Mouse (Mus musculus): ENCODE data around the gene Tapt1.

Gene Tapt1

DNA sequence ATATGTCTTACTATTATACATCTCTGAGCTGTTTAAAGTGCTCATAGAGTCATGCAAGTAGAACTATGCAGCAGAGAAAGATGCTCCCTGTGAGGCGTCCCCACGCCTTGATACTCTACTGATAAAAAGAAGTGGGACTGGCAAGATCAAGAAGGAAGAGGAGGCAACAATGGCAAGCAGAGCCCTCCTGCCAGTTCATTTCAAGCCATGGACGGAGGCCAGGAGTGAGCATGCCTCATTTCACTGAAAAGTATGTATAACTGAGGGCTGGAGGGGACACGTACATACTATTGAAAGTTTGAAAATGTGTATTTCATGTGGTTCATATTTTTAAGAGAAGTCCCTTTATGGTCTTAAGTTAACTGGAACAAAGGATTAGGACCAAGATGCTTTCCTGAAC, 28.0 kb downstream of the Tapt1 start:
- DNase-seq (ENCODE audit: low read depth, low spot score): no peak

DNA sequence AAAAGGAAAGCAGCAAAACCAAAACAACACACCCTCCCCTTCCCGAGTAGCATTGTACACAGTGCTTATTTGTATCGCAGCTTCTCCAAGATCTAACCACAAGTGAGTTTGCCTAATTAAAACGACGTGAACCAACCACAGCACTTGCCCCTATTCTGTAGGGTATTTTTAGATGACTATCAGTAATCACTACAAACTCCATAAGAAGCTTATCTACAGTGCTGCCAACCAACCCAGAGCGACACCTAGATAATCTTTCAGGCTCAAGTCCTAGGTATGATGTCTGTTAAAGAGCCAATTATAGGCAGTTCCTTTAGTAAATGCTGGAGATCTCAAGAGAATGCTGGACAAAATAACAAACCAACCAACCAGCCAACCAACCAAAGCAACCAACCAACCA, 28.6 kb downstream of the Tapt1 start:
- DNase-seq (ENCODE audit: low read depth, low spot score): no peak

DNA sequence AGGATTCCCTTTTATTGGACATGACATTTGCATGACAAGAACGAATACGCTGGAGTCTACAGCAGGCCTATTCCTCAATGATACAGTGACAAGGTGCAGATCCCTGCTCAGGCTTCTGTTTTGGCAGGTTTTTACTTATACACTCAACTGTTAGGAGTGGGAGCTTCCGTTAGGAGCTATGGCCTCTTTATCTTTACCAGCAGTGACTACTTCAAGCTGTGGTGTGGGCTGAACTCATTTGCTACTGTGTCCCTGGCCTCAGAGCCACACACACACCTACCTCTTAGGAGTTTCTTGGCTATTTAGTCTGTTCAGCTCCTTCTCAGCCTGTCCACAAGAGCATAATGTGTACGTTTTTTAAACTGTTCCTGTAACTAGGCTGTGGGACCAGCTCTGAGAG, 30.3 kb downstream of the Tapt1 start:
- DNase-seq (ENCODE audit: low read depth, low spot score): no peak

DNA sequence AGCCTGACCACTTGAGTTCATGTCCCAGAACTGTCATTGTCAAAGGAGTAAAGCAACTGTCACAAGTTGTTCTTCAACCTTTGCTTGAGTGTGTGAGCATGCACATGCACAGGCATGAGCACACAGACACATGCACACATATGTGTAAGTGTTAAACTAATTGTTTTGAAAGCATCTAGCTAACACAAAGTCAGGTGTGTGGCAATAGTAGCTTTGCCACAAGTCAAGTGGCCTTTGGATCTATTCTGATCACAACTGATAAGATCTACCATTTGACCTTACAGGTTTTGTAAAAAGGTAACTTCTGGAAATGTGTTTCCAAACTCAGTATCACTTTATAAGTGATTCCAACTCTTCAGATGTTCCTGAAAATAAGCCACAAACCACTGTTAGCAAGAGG, 39.1 kb downstream of the Tapt1 start:
- no peak for DNase-seq (ENCODE audit: low read depth, low spot score)

DNA sequence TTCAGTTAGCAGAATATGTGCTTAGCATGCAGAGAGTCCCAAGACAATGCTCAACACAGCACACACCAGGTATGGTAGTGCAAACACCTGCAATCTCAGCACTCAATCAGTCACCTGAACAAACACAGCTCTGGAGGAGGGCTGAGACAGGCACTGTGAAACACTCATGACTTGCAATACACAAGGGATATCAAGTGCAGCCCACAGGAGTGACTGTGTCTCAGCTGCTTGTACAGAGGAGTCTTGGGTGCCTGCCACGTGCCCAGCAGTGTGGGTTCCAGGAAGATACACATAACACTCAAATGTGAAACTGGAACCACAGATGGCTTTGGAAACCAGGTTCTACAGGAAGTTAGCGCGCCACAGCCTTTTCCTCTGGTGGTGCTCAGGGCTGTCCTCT, 44.8 kb downstream of the Tapt1 start:
- DNase-seq (ENCODE audit: low read depth, low spot score): no peak

DNA sequence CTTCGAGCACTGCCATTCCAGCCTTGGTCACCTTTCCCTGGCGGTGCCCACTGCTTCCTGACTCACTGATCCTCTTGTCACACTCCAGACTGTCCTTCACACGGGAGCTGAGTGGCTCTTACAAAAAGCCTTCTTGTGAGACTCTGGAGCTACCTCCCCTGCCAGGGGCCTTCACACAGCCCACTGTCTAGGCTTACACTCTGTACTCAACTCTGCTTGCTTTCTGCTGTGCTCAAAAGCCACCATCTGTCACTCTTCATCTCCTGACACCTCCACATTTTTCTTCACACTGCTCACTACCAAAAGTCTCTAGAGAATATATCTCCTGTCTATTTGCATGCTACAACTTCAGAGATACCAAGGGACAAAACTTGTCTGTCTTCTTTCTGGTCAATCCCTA, 46.0 kb downstream of the Tapt1 start:
- no peak for DNase-seq (ENCODE audit: low read depth, low spot score)

DNA sequence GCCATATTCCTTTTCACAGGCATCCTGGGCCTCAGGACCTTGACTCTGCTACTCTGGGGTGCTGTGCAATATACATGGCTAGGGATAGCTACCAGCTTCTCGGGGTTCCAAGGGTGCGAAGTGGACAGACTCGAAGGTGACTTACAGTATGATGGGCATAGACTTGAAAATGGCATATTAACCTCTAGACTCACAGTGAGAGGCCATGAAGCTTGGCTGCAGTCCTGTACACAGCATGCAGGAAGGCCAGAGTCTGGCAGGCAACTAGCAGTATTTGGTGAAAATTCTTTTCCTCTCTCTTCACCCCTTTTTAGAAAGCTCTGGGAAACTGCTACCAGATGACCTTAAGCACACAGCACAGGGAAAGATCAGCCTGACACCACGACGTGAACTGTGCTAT, 52.4 kb downstream of the Tapt1 start:
- DNase-seq (ENCODE audit: low read depth, low spot score): no peak

DNA sequence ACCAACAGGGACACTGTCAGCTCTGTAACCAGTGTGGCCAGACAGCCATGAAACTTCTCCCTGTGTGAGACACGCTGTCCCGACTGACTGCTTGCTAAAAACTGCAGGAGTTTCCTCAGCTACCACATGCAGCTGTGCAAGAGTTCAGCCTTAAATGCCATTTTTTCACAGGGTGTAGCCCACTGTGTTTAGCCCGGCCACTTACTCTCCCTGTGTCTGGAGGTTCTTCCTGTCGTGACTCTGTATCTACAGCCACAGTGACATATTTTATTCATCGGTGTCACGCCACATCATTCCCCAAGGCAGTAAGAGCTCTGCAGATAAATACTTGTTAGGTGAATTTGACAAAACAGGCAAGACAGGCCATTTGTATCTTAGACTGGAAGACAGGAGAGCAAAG, 59.6 kb downstream of the Tapt1 start:
- no peak for DNase-seq (ENCODE audit: low read depth, low spot score)

DNA sequence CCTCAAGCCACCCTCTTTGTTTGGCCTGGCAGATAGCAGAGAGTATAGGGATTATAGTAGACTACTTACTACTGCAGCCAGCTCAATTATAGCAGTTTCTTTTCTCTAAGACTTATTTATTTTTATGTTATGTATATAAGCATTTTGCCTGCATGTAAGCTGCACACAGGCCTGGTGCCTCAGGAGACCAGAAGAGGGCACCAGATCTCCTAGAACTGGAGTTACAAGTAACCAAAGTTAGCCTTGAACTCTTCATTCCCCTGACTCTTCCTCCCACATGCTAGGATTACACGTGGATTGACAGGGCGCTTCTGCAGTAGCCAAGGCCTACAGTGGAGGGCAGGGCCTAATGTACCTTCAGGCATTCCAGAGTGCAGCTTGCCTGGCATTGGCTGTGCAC, 60.6 kb downstream of the Tapt1 start:
- no peak for DNase-seq (ENCODE audit: low read depth, low spot score)

DNA sequence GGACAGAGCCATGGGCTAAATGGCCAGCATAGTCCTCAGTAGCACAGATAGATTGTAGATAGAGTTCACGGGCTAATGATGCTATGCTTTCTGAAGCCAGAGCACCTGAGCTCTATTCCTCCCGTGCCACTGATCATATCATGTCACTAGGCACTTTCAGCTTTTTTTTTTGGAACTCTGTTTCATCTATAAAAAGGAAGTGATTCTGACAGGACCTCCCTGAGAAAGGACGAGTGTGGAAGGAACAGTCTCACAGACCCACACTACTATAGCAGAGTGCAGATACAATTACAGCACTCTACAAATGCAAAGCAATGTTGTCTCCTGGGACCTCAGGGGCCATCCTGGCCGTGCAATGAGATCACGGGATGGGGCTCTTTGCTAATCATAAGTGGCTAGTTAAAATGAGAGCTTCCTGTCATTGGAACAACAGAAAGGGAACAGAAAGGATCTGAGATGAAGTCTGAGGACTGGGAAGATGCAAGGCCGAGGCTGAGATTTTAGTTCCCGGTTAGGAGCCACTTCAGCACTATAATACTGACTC, 62.1 kb downstream of the Tapt1 start:
- DNase-seq (ENCODE audit: low read depth, low spot score): no peak

DNA sequence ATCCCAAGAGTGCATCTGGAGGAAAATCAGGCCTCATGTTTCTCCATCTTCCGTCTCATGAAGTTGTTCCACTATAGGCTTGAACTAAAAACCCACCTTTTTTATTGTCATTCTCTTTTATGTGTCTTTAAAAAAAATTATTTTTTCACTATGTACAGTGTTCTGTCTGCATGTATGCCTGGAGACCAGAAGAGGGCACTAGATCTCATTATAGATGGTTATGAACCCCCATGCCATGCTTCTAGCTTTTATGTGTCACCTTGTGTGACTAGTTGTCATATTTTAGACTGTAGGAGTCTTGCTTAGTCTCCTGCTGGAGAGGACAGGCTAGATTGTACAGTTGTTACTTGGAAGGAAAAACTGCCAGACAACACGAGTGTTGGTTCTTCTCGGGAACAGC, 63.1 kb downstream of the Tapt1 start:
- no peak for DNase-seq (ENCODE audit: low read depth, low spot score)

DNA sequence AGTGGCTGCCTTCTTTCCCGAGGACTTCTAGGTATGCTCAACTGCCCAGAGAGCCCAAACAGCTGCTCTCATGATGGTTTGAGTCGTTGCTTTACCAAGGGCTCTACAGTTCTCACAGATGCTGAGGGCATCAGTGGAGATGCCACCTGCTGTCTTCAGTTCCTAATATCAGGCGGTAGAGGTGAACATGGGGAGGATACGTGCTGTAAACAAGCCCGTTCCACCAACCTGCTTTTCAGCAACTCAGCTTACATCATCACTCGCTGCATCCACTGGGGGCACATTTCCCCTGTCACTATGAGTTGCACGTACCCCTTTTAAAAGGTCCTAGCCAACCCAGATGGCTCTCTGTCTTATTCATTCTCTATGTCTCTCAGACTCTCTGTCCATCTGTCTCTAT, 63.6 kb downstream of the Tapt1 start:
- DNase-seq (ENCODE audit: low read depth, low spot score): no peak

DNA sequence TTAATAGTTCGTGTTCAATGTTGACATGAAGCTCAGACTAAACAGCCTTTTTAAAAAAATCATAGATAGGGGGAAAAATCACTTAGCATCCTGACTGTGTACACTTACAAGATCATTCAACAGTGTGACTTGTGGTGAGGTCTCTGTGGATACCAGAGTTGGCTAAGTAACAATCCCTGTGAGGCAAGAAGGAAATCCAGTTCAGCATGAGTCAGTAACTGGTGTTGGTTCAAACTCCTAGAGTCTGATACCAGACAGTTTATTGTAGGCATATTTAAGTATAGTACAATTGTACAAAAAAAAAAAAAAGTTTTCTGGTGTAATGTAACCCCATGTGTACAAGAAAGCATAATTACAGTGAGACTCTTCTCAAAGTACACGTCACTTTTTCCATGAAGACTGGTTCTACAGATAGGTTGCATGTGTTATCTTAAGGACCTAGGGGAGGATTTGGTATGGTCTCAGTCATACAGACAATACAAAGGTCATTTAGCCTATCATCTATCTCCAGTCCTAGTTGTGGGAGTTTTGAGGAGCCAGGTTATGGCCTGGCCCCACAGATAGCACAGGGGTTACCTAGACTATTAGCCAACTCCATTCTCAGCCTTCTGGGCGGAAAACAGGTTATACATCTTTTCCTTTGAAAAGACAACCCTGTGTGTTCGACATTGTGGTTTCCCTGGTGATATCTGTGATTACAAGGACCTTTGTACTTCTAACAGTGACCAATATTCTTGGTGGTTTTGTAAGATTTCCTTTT, 66.6 kb downstream of the Tapt1 start:
- DNase-seq (ENCODE audit: low read depth, low spot score): no peak

DNA sequence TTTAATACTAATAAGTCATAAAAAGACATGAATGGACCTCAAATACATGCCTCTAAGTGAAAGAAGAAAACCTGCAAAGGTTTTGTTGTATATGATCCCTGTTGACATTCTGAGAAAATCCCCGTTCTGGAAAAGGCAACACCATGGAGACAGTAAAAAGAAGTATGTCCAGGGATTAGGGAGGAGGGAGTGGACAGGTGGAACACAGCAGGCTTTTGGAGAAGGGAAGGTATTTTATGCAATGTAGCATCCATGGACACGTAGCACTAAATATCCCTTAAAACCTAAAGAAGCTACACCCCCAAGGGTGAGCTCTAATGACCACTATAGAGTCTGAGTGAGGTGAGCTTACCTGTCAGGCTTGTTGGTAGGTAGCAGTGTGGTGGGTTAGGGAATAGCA, 67.2 kb downstream of the Tapt1 start:
- DNase-seq (ENCODE audit: low read depth, low spot score): no peak

DNA sequence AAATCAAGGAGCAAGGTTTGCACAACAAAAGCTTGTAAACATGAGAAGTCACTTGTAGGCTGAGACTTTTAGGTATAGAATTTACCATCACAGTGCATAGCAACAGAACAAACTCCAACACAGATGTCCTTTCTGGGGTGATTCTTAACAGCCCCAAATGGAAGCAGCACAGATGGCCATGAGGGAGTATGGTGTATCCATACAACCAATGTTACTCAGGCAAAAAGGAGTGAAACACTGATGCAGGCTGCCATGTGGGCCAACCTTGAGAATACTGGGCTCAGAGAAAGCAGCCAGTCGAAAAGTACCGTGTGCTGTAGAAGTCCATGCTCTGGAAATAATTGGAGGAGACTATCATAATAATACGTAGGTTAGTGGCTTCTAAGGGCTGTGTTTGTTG, 68.0 kb downstream of the Tapt1 start:
- DNase-seq (ENCODE audit: low read depth, low spot score): no peak

DNA sequence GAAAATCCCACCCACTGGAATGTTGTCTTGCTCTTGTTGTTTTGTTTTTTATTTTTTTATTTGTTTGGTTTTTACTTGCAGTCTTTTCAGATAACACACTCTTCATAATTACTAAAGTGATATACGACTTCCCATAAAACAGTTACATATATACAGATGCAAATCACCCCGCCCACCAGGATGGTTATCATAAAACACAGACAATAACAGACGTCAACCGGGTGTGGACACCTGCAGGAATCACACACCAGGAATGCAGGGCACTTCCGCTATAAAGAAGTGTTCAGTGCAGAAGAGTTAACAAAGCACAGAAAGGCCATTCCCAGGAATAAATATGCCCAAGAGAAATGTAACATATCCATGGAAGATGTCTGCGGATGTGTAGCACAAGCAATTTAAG, 68.7 kb downstream of the Tapt1 start:
- DNase-seq (ENCODE audit: low read depth, low spot score): no peak

DNA sequence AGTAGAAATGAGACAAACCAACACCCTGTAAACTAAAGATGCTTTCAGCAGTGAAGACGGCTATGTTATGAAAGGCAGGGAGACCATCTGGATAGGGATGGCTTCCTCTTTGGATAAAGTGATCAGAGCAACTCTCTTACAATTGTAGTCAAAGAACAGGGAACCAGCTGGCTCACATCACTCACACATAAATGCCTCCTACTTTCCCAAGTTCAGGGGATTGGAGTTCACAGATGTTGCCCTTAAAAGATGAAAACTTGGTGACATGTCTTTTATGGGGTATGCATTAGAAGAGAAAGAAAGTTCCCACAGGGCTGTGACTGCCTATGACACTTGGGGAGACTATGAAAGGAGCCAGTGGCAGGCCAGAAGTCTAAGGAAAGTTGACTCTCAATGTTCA, 73.4 kb downstream of the Tapt1 start:
- no peak for DNase-seq (ENCODE audit: low read depth, low spot score)

DNA sequence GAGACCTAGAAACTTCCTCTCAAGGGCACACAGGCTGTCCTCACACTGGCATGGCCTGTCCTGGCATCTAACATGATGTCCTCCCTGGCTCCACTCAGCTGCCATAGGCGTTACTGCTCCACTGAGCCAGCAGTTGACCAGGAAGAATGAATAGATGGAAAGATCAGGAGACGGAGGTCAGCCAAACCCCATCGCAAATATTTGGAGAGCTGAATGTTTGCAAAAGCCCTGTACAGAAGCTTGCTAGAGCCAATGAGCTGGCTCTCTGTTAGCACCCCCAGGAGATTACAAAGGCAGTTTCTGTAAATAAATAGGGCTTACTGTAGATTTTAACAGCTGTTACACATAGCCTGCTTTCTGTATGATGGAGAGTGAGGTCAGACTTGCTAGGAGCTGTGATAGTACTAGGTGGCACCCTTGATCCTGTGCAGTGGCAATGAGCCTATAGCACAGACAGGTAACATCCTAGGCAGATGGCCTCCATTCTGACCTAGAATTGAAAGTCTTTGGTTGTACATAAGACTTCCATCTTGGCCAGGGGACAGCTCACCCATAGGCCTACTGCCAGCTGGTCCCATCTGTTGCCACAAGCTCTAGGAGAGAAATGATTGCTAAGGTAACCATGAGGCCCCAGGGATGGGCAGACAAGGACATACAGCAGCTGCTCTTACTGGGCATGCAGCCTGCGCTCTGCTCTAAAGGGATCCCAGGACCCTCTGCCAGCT, 74.9 kb downstream of the Tapt1 start:
- no peak for DNase-seq (ENCODE audit: low read depth, low spot score)

DNA sequence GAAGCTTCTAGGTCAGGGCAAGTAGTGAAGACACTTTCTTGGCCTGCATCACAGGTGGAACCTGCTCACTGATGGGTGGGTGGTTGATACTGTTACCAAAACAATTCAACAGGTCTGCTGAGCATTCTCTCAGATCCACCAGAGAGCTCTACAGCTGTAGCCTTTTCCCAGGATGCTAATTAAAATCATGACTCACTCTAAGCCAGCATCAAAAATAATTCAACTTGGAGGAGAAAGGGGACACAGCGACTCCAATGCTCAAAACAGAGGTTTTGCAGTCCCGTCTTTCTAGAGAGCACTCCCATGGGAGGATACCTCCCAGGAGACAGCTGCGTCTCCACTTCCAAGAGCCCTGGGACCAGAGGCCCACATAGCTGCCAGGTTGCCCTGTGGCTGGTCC, 78.7 kb downstream of the Tapt1 start:
- DNase-seq (ENCODE audit: low read depth, low spot score): no peak

DNA sequence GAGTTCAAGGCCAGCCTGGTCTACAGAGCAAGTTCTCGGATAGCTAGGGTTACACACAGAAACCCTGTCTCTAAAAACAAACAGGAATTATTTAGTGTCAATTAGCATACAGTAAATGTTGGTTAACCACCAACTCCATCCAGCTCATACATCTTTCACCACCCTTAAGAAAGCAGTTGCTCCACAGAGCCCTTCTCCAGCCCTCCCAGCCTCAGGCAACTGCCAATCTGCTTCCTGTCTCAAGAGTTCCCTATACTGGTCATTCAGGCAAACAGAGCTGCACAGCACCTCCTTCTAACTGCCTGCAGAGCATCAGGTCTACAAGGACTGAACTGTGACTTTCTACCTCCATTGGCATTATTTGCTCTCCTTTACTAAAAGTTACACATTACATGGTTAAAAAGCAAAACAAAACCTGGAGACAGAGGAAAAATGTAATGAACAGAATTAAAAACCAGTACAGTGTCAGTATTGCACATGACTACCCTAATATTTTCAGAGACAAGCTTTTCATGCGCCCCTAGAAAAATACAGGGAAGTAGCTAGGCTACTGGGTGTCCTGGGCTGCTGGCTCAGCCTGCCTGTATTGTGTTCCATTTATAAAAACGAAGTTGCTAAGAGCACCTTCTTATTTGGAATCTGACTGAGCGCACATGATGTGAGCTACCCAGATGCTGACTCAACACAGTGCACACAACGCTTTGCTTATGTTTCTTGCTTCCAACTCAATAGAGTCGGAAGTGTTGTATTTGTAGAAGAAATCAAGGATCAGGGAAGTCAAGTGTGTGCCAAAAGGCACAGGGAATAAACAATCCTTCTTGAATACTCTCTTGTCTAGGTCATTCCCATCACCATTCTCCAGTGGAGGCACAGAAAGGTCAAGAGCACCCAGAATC, 79.7 kb downstream of the Tapt1 start:
- no peak for DNase-seq (ENCODE audit: low read depth, low spot score)

DNA sequence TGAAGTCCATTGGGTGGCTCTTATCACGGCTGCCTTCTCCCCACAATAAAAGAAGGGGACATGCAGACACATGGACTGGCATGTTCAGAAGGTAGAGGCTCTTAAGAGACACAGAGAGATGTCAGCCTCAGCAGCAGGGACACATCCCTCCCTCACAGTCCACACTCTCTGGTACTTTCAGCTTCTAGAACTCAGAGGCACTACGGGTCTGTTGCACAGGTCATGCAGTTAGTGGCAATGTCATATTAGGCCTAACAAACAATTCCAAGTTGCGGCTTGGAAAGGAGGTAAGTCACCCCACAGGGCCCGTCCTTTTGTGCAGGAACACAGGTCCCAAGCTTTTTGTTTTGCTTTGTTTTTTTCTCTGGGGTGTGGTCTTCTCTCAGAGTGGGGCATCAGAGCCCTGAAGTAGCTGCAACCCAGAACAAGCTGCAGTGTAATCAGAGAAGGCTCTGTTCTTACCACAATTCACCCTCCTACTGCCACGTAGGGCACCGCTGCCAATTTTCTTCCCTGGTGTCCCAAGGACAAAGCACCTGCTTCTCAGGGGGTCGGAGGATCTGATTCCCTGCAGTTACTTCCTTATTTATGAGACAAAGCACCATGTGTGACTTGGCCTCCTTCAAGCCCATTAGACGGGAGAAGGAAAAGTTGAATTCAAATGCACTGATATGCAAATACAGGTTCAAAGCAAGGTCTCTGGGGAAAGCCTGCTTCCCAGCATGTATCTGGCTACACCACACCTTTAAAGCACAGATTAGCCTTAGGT, 82.8 kb downstream of the Tapt1 start:
- peak; percentile 47 for DNase-seq (ENCODE audit: low read depth, low spot score)
